Mouse (Mus musculus) layer of hippocampus, adult 6 months (tissue): ENCODE data around the gene Uox. TPM values are rescaled to one million over a fixed set of nuclear protein-coding genes. Genes with fewer than 3 reads are reported as not detected.

Experiments used
- long read RNA-seq, 2 experiments: library from polyadenylated mRNA; unstranded; transcript quantifications; one replicate each; pipeline ENCODE4 v2.0.0; 2019 to 2020
- polyA plus RNA-seq: library from polyadenylated mRNA; unstranded; fragments of <200 nt; fragmentation: Nextera tagmentation; gene quantifications from 2 replicates; pipeline ENCODE4 v1.2.3, GENCODE M21; 2021

Gene Uox
- 0.85 and 0.93 TPM in 2 replicates for polyA plus RNA-seq
- long read RNA-seq, experiment 1 = 0 reads
- long read RNA-seq, experiment 2 = 0 reads

GRCm38 (mm10) chr3:146570148-146570782 lies at the start of gene Uox:
Uox (plus strand) TSS chr3:146570426.

DNA sequence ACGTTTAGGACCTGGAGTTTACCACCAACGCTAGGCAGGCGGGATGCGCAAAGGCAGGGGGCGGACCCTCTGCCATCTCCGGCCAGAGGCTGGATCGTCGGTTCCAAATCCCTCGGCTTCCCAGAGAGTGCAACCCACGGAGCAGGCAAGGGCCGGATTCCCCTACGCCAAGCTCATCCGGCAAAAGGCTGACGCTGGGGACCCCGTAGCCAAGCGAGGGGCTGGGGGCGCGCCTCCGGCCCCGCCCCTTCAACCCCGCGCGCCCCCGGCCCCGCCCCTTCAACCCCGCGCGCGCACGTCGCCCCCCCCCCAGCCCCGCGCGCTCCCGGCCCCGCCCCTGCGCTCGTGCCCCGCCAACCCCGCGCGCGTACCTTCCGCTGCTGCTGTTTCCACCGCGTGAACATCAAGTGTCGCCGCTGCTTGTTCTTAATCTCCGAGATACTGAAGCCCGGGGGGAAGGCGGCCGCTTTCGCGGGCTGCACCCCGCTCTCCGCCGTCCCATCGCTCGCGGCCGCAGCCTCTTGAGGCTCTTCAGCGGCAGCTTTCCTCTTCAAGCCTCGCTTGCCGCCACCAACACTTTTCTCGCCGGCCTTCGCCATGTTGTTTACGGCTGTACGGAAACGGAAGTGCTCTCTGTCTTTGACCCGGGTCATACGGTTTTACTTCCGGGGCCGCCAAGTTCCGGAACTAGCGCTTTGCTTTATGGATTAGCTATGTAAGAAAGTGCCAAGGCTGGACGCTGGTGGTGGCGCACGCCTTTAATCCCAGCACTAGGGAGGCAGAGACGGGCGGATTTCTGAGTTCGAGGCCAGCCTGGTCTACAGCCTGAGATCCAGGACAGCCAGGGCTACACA lies 49.2 kb upstream of the Uox start, which contains the start of gene Rpf1:
Gene Rpf1, minus strand, starts transcription at position 632 of the 854 bp plus-strand sequence.

GRCm38 (mm10) chr3:146615496-146615895 lies 45.3 kb downstream of the Uox start, which contains the start of gene Dnase2b:
Dnase2b (minus strand) TSS chr3:146615596.

DNA sequence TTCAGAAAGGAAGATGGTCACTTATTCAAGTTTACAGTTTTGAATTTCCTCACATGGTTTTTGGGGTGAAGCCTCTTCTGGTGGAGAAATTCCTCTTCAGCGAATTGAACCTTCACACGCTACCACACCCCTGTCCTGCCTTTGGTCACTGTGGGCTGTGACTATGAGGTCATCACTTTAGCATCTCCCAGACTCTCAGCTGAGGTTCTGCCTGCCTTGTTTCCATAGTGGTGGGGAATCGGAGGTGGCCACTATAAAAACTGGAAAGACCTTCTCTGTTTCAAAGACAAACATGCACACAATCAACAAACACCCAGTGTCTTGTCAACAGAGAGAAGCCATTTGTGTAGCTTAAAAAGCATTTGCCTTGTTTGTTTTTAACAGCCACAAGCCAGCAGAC lies 81.0 kb downstream of the Uox start, which contains the start of gene 4930503B20Rik:
Gene 4930503B20Rik, minus strand, starts transcription at position 101 of the 400 bp plus-strand sequence.

Other genes with a start within 250 kb of the Uox start
- gene Ssx2ip, start 165.8 kb upstream of the Uox start, polyA plus RNA-seq = 21.8 and 22.7 TPM in 2 replicates
- gene Ctbs, start 120.6 kb upstream of the Uox start, polyA plus RNA-seq = 4.8 and 7.5 TPM in 2 replicates
- 0.38 and 0.73 TPM in 2 replicates for gene Spata1, start 70.7 kb upstream of the Uox start, polyA plus RNA-seq
- 320 and 403 TPM in 2 replicates for gene Gng5, start 70.6 kb upstream of the Uox start, polyA plus RNA-seq
- 11.5 and 14.3 TPM in 2 replicates for gene Rpf1, start 49.0 kb upstream of the Uox start, polyA plus RNA-seq
- 0.05 TPM in 1 of 2 replicates, not detected in the other for gene Dnase2b, start 45.2 kb downstream of the Uox start, polyA plus RNA-seq
- not detected in 2 replicates for gene 4930503B20Rik, start 80.9 kb downstream of the Uox start, polyA plus RNA-seq
- gene Samd13, start 115.2 kb downstream of the Uox start, polyA plus RNA-seq = 0.25 and 0.41 TPM in 2 replicates
- 107 and 124 TPM in 2 replicates for gene Prkacb, start 242.6 kb downstream of the Uox start, polyA plus RNA-seq